Mouse (Mus musculus) bone marrow macrophage, adult 2 months (primary cell): ENCODE data around the gene Snapc3.

Experiments
- CTCF ChIP-seq: IDR thresholded peaks from 2 replicates; pipeline ENCODE4 v1.5.1; 2012; ENCODE audit warnings: low read depth, mild to moderate bottlenecking, low read length, moderate library complexity
- POLR2A ChIP-seq: IDR thresholded peaks from 2 replicates; pipeline ENCODE4 v1.6.1; 2012; ENCODE audit warnings: mild to moderate bottlenecking, low read depth, low read length, borderline replicate concordance

- no peak for TF ChIP-seq CTCF
- TF ChIP-seq POLR2A, result no peak
Observed at GRCm38 (mm10) chr4:83514976-83515669, 97.6 kb downstream of the Snapc3 start.
